Mouse (Mus musculus) embryo, embryonic 11 days (tissue): ENCODE measurements around the gene Hydin.

Source experiments
- DNase-seq: peaks from one replicate; pipeline ENCODE4 v3.0.0-alpha.2; 2015

Hydin gene

DNA sequence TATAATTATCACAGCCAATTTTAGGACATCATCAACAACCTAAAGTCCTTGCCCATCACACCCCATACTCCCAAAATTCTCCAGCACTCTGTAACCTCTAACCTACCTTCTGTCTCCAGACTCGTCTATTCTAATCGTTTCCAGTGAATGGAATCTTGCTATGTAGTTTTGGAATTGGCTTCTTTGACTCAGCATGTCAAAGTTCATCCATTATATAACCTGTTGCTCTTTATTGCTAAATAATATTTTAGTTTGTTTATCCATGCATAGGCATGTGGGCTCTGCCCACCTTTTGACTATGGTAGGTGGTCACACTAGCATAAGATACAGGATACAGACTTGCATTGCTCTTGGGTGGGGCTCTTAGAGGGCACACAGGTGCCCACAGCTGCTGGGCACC, 378.1 kb downstream of the Hydin start:
- DNase-seq = no peak

DNA sequence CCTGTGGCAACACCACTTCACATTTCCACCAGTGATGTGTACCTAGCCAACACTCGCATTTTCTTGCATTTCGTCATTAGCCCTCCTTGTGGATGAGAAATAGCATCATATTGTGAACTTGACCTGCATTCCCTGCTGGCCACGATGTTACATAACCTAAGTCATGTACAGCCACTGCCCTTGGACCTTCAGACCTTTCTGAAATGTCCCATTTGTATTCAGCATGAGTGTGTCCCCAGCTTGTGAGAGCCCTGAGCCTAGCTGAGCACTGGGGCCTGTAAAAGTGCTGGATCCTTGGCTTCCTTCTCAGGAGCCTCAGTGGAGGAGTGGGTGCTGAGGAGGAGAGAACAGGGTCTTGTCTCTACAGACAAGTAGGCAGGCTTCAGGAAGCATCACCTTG, 378.6 kb downstream of the Hydin start:
- DNase-seq = no peak

- peak; percentile 68 for DNase-seq
Observed at GRCm38 (mm10) chr8:110646064-110646463, 379.3 kb downstream of the Hydin start.

DNA sequence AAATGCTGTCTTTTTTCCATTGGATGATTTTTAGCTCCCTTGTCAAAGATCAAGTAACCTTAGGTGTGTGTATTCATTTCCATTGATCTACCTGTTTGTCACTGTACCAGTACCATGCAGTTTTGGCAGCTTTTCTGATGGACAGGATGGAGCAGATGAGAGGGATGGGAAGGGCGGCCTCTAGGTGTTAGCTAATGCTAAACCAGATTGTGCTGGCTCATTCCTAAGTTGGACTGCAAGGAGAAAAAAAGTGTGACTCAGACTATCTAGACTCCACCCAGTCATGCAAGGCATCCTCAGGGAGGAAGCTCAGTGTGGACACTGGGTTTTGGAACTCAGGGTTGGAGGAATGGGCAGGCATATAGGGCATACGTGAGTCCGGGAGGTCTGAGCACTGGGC, 381.8 kb downstream of the Hydin start:
- no peak for DNase-seq

DNA sequence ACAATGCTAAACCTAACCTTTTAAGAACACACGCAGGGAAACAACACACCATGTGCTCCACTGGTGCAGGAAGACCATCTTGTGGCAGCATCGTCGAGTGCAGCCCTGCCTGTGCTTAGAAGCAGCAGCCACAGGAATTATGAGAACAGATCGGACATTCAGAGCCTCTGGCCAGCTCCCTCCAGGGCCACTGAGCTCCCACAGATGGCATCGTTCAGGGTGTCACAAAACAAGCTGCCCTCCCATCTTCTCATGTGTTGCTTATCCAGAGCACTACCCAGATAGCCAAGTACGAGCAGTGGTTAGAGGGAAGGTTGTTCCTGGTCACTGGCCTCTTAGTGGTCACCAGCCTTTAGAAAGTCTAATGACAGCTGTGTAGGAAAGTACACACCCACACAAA, 382.5 kb downstream of the Hydin start:
- no peak for DNase-seq

GRCm38 (mm10) chr8:110650838-110651237, 384.1 kb downstream of the Hydin start:
- no peak for DNase-seq

DNA sequence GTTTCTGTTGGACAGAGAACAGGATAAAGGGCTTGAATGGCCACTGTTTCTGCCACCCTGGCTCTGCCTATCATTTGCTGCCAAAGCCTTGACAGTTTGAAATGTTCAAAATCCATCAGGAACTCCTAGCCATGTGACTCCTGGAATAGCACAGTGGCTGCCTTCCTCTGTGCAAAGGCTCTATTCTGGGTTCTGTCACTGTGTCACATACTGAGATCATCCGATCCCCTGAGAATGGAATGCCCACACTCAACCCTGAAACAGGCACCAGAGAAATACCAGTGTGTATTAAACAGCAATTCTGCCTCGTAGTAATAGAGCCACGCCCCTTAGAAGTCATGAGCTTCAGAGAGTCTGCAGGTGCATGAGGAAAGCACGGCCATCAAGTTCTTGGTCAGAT, 385.1 kb downstream of the Hydin start:
- DNase-seq = no peak

DNA sequence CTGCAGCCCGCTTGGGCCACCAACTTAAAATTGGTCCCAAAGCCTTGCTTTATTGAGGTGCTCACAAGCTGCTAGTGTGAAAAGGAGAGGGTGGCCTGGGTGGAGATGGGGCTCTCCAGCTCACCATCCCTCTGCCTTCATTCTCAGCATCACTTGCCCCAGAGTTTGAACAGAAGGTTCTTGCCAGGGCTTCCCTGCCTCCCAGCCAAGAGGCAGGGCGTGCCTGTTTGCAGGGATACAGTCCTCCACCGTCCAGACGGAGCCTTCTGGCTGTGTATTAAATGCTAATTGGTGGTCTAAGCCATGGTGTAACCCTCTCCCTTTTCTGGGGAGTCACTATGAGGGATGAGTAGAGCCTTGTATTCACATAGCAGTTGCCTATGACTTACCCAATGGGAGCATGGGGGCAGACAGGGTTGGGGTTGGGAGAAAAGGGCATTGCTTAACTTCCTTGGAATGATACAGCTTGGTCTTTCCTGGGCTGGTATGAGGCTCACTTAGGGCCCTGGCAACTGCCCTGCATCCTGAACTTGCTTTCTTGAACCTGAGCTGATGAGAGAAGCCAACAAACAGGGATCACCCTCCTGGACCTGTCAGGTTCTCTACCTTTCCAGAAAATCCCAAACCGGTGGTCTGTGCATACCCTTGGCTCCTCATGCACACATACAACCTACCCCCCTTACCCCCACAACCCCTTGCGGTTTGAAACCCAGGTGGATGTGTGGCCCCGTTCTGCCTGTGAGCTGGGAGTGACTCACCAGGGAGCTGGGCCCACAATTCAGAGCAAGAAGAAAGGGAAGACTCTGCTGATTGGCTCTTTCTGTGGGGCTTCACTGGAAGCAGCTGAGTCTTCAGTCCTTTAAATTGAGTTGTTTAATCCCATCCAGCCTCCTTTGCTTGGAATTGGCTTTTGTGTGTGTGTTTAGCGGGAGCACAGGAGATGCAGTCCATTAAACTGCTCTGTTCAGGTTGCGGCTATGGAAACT, 387.6 kb downstream of the Hydin start:
- no peak for DNase-seq

DNA sequence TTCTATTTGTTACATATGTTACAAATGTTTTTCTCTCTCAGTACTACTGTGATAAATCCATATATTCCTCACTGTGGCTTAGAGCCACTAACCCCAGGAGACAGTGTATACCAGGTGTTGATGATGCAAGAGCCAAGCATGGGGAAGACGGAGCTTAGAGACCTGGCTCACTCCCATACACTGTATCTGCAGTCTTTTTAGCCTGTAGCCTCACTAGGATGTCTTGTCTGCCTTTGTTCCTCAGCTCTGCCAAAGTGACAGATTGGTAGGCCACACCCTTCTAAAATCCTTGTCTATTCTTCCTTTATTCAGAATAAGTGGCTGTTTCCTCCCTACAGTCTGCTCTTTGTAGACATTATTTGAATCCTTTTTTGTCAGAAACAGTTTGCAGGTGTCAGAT, 389.1 kb downstream of the Hydin start:
- no peak for DNase-seq

DNA sequence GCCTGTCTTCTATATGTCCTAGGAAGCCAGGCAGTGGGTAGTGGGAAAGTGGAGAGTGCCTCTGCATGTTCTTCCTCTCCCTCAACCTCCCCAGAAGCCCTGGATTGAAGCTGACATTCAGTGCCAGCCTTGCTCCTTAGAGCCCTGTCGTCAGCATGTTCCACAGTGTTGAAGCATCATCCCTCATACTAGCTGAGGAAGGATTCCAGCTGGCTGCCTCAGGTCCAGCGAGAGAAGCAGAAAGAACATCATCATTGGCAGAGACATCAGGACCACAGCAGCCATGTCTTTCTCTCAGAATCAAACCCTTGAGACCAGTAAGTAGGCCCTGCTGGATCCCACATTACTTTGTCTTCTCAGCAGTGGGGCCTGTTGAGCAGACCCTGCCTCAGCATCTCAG, 390.9 kb downstream of the Hydin start:
- DNase-seq = no peak
